Mouse (Mus musculus) megakaryocyte, embryonic 14.5 days (primary cell): ENCODE results near the gene Arhgef18.

Experiments
- FLI1 ChIP-seq: IDR thresholded peaks from 2 replicates; pipeline ENCODE4 v1.6.1; 2012; ENCODE audit warnings: low read length, inconsistent platforms, mixed read lengths
- GATA1 ChIP-seq: IDR thresholded peaks from 3 replicates; pipeline ENCODE4 v1.6.1; 2012; ENCODE audit warnings: mixed read lengths, low read length, inconsistent platforms, borderline replicate concordance

DNA sequence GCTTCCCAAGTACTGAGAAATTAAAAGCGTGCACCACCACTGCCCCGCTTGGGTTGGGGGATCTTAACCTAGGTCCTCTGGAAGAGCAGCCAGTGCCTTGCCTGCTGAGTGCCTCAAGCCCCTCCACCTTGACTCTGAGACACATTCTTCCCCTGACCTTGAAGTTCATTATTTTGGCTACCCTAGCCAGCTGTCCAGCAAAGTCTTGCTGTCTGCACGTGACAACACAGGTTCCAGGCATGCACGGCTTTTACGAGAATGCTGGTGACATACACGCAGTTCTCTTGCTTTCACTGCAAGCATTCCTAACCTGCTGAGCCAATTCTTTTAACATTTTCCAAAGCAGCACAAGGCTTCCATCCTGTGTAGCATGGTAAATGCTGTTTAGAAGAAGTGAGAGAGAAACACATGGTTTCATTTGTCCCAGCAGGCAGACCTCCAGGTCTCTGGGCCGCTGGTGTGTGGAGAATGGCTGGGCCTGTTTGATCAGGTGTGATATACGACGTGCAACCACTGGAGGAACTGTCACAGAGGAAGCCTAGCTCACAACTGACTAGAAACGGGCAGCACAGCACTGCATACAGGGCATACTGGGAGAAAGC is 27.4 kb downstream of the Arhgef18 start:
- TF ChIP-seq FLI1 (no peak), GATA1 (no peak)
